Mouse (Mus musculus) gastrocnemius, postnatal 25 days (tissue): Measurements from ENCODE around the gene Gpr1. TPM values are rescaled to one million over a fixed set of nuclear protein-coding genes. Genes with fewer than 3 reads are reported as not detected.
A peak's percentile ranks its signal among the peaks of the same experiment; 100 is the strongest.

Experiments
- DNase-seq: peaks from one replicate; pipeline ENCODE4 v3.0.0; 2022
- long read RNA-seq, 2 experiments: library from polyadenylated mRNA; stranded (forward); transcript quantifications; one replicate each; pipeline ENCODE4 v2.0.0; 2021
- total RNA-seq, 2 experiments: library from RNA; stranded (reverse); gene quantifications; 1 replicate in 1 of 2; 2 replicates in 1 of 2; pipeline ENCODE4 v1.2.3; 2021

Gene Gpr1
- total RNA-seq, result under 1 TPM; 0.18 to 0.99 TPM
- long read RNA-seq, experiment 1, partial matches to known transcripts, result 0 of 1 reads
- long read RNA-seq, experiment 1, other reads (novel, unspliced or antisense), result 0 of 1 reads
- long read RNA-seq, experiment 2, result 0 reads

GRCm38 (mm10) chr1:63214271-63214558 is at the start of gene Gpr1:
Gene Gpr1, minus strand, starts transcription at chr1:63214543.
- DNase-seq, result no peak

DNA sequence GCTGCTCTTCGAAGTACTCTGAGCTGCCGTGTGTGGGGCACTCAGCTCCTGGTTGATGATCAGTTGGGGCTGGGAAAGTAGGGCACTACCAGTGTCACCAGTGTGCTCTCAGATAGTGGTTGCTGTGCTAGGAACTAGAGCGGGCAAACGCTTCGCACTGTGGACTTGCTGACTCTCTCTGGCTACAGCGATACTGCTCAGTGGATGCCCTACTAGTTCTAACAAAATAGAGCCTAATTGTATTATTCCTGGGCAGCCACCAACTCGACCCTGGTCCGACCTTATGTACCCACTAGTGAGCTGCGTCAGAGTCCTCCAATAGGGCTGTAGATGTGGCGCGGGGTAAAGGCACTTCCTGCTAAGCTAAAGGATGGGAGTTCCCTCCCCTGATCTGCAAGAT is 49.3 kb upstream of the Gpr1 start:
- DNase-seq, result no peak

GRCm38 (mm10) chr1:63261041-63261590 is 46.8 kb upstream of the Gpr1 start:
- no peak for DNase-seq

GRCm38 (mm10) chr1:63260742-63261033 is 46.3 kb upstream of the Gpr1 start:
- no peak for DNase-seq

DNA sequence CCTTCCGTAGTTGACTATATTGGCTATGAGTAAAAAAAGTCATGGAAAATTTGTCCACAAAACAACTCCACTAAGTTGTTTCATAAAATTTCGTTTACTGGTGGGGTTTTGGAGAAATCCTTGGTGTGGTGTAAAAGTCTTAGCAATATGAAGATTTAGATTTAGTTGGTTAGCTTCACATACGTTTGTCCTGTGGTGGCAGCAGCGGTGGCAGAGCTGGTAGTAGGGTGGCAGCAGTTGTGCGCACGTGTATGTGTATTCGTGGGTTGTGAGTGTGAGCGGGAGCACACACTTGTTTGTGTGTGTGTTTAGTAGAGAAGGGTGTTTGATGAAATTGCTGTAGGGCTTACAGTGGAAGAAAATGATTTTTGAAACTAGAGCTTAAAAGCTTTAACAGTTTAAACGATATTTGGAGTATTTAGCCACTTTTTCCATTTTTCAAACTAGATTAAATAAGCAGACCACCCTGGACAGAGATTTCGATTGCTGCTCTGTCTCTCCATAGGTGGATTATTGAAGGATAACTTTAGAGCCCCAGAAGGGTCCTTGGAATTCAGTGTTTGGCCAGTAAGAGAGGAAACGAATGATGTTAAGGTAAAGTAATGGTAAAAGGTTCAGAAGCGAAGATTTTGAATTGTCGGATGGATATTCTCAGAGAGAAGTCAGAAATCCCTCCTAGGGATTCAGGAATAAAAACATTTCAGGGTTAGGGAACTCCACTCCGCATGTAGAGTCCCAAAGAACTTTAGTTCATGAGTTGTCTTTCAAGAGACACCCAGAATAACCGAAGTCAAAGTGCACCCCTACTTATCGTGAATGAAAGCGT is 45.8 kb upstream of the Gpr1 start:
- no peak for DNase-seq

- DNase-seq, result no peak
Observed at GRCm38 (mm10) chr1:63259271-63259830, 45.0 kb upstream of the Gpr1 start.

DNA sequence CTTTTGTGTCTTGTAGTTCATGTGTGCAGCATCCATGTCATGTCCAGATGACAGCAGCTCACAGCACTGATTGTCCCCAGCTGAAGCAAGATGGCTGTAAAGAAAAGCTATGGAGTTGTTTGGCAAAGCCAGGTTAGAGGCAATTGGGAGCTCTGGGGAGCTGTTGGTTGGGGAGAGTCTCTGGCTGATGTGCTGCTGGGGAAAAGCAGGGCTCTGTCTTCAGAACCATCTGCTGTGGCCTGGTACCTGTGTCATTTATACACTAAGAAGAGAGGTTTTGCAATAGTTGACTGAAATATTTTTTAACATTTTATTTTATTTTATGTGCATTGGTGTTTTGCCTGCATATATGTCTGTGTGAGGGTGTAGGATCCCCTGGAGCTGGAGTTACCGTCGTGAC is 44.2 kb upstream of the Gpr1 start:
- DNase-seq, result no peak

- DNase-seq, result no peak
Observed at GRCm38 (mm10) chr1:63256083-63256482, 41.7 kb upstream of the Gpr1 start.

GRCm38 (mm10) chr1:63255101-63255500 is 40.8 kb upstream of the Gpr1 start:
- no peak for DNase-seq

DNA sequence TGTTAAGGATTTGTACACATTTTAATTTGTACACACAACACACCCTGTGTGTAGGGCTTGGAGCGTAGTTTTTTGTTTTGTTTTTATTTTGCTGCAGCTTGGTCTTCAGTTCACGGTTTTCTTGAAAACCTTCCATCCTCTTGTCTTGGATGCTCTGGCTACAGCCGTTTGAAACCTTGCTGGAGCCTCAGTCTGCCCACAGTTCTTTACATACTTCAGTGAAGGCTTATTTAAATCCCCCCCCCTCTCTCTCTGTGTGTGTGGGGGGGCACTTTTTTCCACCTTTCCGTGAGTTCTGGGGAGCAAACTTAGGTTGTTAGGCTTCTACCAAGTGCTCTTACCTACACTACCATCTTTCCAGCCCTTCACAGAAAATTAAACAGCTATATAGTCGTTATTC is 38.9 kb upstream of the Gpr1 start:
- no peak for DNase-seq

DNA sequence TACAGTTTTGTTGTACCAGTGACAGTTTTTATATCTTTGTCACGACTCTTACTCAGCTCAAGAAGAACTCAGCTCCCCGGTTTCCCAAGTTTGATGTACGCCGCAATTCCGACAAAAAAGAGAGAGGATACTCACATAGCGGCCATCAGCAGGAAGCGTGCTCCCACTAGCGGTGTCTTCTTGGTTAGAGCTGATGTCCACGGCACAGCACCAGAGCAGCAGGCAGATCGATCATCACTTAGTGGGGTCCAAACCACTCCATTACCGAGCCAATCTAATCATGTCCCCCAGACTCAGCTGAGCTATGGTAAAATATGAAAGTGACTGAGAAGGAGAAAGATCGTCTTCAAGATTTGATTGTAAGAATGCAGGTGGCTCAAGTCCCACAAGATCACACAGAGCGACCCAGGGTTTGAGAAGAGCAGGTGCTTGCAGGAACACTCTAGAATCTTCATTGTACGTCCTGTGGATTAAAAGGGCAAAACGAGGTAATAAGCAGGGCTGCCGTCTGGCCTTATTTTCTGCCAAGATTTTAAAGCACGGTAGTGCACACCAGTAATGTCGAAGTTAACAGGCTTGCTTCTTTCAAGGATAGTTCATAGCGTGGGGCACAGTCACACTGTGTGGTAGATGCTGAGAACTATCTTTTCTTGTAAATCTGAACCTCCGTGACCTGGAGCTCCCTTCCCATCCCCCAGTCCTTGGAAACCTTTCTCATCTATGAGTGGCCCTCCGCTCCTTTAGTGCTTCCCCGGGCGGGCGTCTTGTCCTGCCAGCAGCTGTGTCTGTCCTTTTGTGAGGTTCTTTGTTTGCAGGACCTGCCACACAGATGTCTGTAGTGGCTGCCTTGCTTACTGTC is 38.2 kb upstream of the Gpr1 start:
- DNase-seq, result no peak

DNA sequence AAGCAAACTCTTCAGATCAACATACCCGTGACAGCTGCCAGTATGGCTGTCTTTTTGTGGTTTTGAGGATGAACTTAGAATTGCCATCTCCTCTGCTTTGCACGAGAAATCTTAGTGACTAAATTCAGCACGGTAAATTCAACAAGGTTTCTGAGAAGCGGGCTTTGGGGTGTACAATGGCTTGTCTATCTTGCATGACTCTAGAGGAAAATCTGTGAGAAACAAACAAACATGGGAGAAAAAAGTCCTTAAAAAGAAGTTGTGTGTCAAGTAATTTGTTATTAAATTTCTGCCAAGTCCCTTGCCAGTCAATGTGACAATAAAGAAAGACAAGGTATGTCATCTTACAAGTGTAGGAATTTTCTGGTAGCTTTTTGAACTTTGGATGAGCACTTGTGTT is 34.9 kb upstream of the Gpr1 start:
- DNase-seq, result no peak

DNA sequence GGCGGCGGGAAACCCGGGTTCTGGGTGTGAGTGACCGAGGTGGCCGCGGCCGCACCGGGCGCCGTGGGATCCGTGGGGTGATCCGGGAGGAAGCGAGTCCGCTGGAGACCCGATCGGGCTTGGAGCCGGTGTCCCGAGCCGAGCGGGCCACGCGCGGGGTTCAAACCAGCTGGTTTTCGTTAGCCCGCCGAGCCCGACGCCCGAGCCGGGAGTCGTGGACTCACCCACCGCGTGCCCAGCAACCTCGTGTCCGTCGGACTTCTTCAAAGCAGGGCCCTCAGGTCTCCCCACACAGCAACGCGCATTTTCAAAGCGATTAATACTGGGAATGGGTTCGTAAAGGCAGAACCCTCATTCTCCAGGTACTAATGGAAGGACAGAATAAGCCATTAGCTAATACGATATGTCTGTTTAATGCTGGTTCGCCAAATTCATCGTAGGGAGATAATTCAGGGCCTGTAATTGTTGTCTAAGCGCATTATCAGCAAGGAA is 34.1 kb upstream of the Gpr1 start:
- no peak for DNase-seq

GRCm38 (mm10) chr1:63247831-63248359 is 33.6 kb upstream of the Gpr1 start:
- no peak for DNase-seq

GRCm38 (mm10) chr1:63246862-63247521 is 32.6 kb upstream of the Gpr1 start:
- no peak for DNase-seq

DNA sequence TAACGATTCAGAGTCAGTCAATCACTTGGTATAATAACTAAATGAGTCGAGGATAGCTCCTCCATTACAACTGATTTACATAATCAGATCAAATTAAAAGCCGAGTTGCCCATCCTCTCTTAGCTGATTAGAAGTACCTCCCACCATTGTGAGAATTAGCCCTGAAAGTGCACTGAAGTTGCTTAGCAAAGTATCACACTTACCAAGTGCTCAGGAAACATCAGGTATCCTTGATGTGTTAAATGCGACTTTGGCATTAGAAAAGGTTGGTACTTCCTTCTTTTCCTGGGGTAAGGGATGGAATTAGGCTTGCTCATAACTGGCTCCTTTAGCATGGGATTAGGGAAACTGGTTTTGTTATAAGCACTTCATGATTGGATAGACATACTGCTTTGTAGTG is 29.5 kb upstream of the Gpr1 start:
- no peak for DNase-seq

GRCm38 (mm10) chr1:63239751-63240150 is 25.4 kb upstream of the Gpr1 start:
- DNase-seq, result peak; percentile 70

- DNase-seq, result no peak
Observed at GRCm38 (mm10) chr1:63239305-63239704, 25.0 kb upstream of the Gpr1 start.

GRCm38 (mm10) chr1:63237371-63237770 is 23.0 kb upstream of the Gpr1 start:
- no peak for DNase-seq

- DNase-seq, result no peak
Observed at GRCm38 (mm10) chr1:63227241-63227640, 12.9 kb upstream of the Gpr1 start.

DNA sequence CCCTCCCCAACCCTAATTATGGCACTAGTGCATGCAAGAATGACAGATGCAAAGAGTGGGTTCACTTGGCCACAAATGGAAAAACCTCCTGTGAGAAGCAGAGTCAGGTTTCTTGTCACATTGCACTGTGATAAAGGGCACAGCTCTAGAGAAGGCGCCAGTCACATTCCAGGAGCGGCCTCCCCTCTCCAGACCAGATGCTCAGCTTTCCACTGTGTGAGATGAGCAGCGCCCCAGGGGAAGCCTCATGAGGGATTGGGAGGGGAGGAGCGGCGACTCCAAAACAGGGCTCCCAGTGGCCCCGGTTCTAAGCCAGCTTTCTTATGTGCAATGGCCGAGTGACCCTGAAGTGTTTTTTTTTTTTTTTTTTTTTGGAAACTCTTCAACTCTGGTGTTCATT is 11.5 kb upstream of the Gpr1 start:
- DNase-seq, result no peak

- DNase-seq, result no peak
Observed at GRCm38 (mm10) chr1:63225009-63225408, 10.7 kb upstream of the Gpr1 start.
